ENCODE assay signal across 19 mouse cellular contexts in genomic region chr11:41945471-41945870, GRCm38 (mm10). TPM values are rescaled to one million over a fixed set of nuclear protein-coding genes. Genes with fewer than 3 reads are reported as not detected.
DNase-seq lines count a peak whose midpoint lies in the region; ATAC-seq lines count a peak whose summit lies in the region.
"Had no signal": no experiment of that assay in that cellular context is flagged by ENCODE, and none has a peak within 500 bp of the region (broad histone marks: within the 10 kb centered on the region; RNA-seq: fewer than 3 reads in every experiment).

No protein-coding gene starts in this region.

- no peak overlapping the region for H3K4me3 ChIP-seq in forebrain, embryonic 11.5 days (ENCODE audit: low read depth, low read length)
- H3K4me3 ChIP-seq: embryonic facial prominence, embryonic 10.5 days; embryonic facial prominence, embryonic 12.5 days; forebrain, embryonic 12.5 days; gastrocnemius, adult 2 months had no signal

- no peak overlapping the region for H3K27ac ChIP-seq in forebrain, embryonic 11.5 days (ENCODE audit: low read depth, low read length)
- H3K27ac ChIP-seq: embryonic facial prominence, embryonic 10.5 days; embryonic facial prominence, embryonic 12.5 days; forebrain, embryonic 12.5 days; gastrocnemius, adult 2 months had no signal

- peak; percentile 35 for DNase-seq in cerebellum, adult 9-10 months
- DNase-seq in cerebellum, postnatal 4 days (ENCODE audit: low spot score in 2 of 2): no peak
- DNase-seq in cerebellum, postnatal 10 days: peak; percentile 4 to 11
- no peak for DNase-seq in cerebellum, adult 8-10 months
- DNase-seq in brain, adult 2 months (ENCODE audit: low read depth, low spot score): peak; percentile 37
- DNase-seq in cerebellum, postnatal 25 days: peak; percentile 38 to 65
- no peak for DNase-seq in retina, postnatal 1 day
- no peak for DNase-seq in forebrain, embryonic 11.5 days (ENCODE audit: low spot score)
- DNase-seq: adrenal gland, adult 2 months; adrenal gland, postnatal 10 days; adrenal gland, postnatal 25 days; gastrocnemius, adult 2 months; gastrocnemius, postnatal 10 days had no signal

- no peaks in the 10 kb centered on the region for H3K27me3 ChIP-seq in forebrain, embryonic 11.5 days (ENCODE audit: control insufficient read depth, insufficient read depth, low read length)
- H3K27me3 ChIP-seq: embryonic facial prominence, embryonic 12.5 days; forebrain, embryonic 12.5 days had no signal

- no peaks in the 10 kb centered on the region for H3K4me1 ChIP-seq in forebrain, embryonic 11.5 days (replicated peaks; ENCODE audit: control insufficient read depth, insufficient read depth, low read length)
- H3K4me1 ChIP-seq: embryonic facial prominence, embryonic 10.5 days; embryonic facial prominence, embryonic 12.5 days; forebrain, embryonic 12.5 days had no signal

- no peaks in the 10 kb centered on the region for H3K36me3 ChIP-seq in forebrain, embryonic 11.5 days (ENCODE audit: control insufficient read depth, insufficient read depth, low read length)
- H3K36me3 ChIP-seq: embryonic facial prominence, embryonic 10.5 days; embryonic facial prominence, embryonic 12.5 days; forebrain, embryonic 12.5 days had no signal

- H3K9me3 ChIP-seq in forebrain, embryonic 11.5 days (ENCODE audit: control insufficient read depth, low read length): no peaks in the 10 kb centered on the region
- H3K9me3 ChIP-seq: embryonic facial prominence, embryonic 10.5 days; embryonic facial prominence, embryonic 12.5 days; forebrain, embryonic 12.5 days had no signal

- WGBS in forebrain, embryonic 11.5 days: 85% methylated on average over 5 of the region's 5 CpGs

- no peak for ATAC-seq in forebrain, embryonic 11.5 days (replicated peaks; ENCODE audit: low FRiP score)
- ATAC-seq: forebrain, embryonic 14.5 days; forebrain, embryonic 16.5 days had no signal

- no peak overlapping the region for H3K9ac ChIP-seq in forebrain, embryonic 11.5 days (ENCODE audit: low read length)
- H3K9ac ChIP-seq: embryonic facial prominence, embryonic 12.5 days; forebrain, embryonic 12.5 days had no signal

- H3K4me2 ChIP-seq in forebrain, embryonic 11.5 days (ENCODE audit: low read depth, low read length, severe bottlenecking): no peak overlapping the region
- H3K4me2 ChIP-seq: embryonic facial prominence, embryonic 12.5 days; forebrain, embryonic 12.5 days had no signal

RNA-seq across cellular contexts. Expression of gene Gabrg2, which starts 55.2 kb away (rescaled TPM):
- polyA plus RNA-seq in forebrain, embryonic 11.5 days (2014; fragmentation: Nextera tagmentation; extraction: Ambion mirVana): 13.0 and 13.2 TPM in 2 replicates
- polyA plus RNA-seq: adrenal gland, adult 2 months; C2C12 had no signal

Comparison
In these comparisons a context has a peak if more than half of its experiments do, and no peak if none do; other contexts are left out.
1. DNase-seq: peak in cerebellum, adult 9-10 months (single experiment), cerebellum, postnatal 10 days (2 of 2), brain, adult 2 months (single experiment) and cerebellum, postnatal 25 days (2 of 2); none in cerebellum, postnatal 4 days (0 of 2), cerebellum, adult 8-10 months (single experiment), retina, postnatal 1 day (single experiment) and forebrain, embryonic 11.5 days (single experiment).